Mouse (Mus musculus): ENCODE results near the gene Dupd1.

DNA sequence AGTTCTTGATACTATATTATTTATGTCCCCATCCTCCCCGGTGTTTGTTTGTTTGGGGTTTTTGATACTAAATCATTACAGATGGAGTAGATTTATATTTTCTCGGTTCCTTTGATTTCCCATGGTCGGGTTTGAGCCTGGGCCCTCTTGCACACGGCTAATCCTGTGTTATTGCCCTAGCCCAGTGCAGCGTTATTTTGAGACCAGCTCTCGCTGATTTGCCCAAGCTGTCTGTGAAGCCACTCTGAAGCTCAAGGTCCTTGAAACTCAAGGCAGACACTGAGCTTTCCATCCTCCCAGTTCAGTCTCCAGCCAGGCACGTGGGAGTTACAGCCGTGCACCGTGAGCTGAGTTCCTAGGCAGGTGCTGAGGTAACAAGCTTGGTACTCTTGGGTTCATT lies 47.2 kb upstream of the Dupd1 start:
- TF ChIP-seq EP300 (IDR thresholded peaks at IDR 0.05; ENCODE audit: low read depth) (no peak), CTCF (IDR thresholded peaks at IDR 0.05; ENCODE audit: low read depth) (no peak)

Data from heart, postnatal 0 days (tissue).